Mouse (Mus musculus) layer of hippocampus, postnatal 10 days (tissue): ENCODE results near the gene Cd5l. TPM values are rescaled to one million over a fixed set of nuclear protein-coding genes. Genes with fewer than 3 reads are reported as not detected.

Source experiments
- DNase-seq, 2 experiments: peaks; one replicate each; pipeline ENCODE4 v3.0.0; 2021; ENCODE audit warnings: low spot score in 2 of 2
- total RNA-seq, 2 experiments: library from RNA; stranded (reverse); gene quantifications; 2 replicates each; pipeline ENCODE4 v1.2.3; 2021

The Cd5l gene
- total RNA-seq, 2 experiments from 2014 or later, result not detected

GRCm38 (mm10) chr3:87401321-87401720 is 43.6 kb downstream of the Cd5l start:
- no peak for DNase-seq

GRCm38 (mm10) chr3:87408171-87408570 is 50.5 kb downstream of the Cd5l start:
- no peak for DNase-seq

DNA sequence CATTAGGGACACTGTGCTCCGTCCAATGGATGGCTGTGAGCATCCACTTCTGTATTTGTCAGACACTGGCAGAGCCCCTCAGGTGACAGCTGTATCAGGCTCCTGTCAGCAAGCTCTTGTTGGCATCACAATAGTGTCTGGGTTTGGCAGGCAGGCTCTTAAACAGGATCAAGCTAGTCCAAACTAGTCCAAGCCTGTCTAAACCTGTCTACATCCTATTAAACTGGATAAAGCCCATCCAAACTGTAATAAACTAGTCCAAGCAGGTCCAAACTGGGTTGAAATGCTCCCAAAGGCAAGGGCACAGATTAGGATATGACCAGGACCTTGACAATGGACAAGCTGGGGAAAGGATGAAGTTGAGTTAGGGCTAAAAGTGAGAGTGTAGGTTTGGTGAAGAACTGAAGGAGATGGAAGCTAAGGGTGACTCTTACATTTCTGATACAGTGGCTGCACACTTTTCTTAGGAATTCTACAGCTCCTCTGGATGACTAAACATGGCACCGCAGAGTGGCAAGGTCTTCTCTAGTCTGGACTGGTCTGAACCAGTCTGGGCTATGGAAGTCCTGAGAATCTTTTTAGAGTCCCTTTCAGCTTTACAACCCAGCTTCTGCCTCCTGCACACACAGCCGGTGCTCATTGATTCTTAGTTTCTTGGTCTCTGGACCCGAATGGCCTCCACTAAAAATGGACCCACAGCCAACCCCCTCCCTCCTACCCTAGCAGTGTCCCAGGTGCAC is 51.7 kb downstream of the Cd5l start:
- no peak for DNase-seq

DNA sequence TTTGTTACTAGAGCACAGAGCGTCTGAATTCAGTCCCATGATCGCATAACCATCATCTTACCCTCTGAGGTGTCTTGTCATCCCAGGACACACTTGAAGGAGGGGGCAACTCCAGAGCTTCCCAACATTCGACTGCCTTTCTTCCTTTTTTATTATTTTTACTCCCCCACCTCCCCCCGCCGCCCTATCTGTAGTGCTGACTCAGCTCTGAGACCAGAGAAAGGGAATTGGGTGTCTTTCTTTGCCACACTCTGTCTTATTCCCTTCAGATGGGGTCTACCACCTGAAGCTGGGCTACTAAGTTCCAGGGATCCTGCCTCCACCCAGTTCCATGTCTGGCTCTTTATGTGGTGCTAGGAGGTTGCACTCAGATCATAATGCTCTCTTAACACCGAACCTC is 52.9 kb downstream of the Cd5l start:
- no peak for DNase-seq

- peak; percentile 13 to 23 for DNase-seq
Measured at GRCm38 (mm10) chr3:87411150-87411549, 53.5 kb downstream of the Cd5l start.

GRCm38 (mm10) chr3:87420645-87421044 is 63.0 kb downstream of the Cd5l start:
- DNase-seq, result no peak

Other genes with a start within 250 kb of the Cd5l start
- 1 to 10 TPM; 5.9 to 6.4 TPM for gene Kirrel, start 183.1 kb upstream of the Cd5l start, total RNA-seq
- gene Fcrls, start 94.1 kb upstream of the Cd5l start, total RNA-seq, result 10 to 100 TPM; 23.9 to 29.6 TPM
- under 1 TPM; 0.32 to 0.33 TPM for gene Fcrl1, start 18.5 kb downstream of the Cd5l start, total RNA-seq
- under 1 TPM in 1 of 2 experiments, not detected in 1; 0.11 TPM for gene Fcrl5, start 77.9 kb downstream of the Cd5l start, total RNA-seq
- gene Etv3, start 167.5 kb downstream of the Cd5l start, total RNA-seq, result 10 to 100 TPM; 14.4 to 18.0 TPM